Mouse (Mus musculus): ENCODE data around the gene Gm49486.

- TF ChIP-seq GATA1 (IDR thresholded peaks at IDR 0.05; ENCODE audit: borderline replicate concordance, low read length) (no peak), FLI1 (IDR thresholded peaks at IDR 0.05; ENCODE audit: low read length) (no peak)
Measured at GRCm38 (mm10) chr15:79280850-79281249, 51.7 kb downstream of the Gm49486 start.
